Mouse (Mus musculus): Measurements from ENCODE around the gene Selenos.

- TF ChIP-seq CTCF (IDR thresholded peaks at IDR 0.05; ENCODE audit: low read depth), result no peak
- no peak for TF ChIP-seq EP300 (IDR thresholded peaks at IDR 0.05; ENCODE audit: low read depth)
Measured at GRCm38 (mm10) chr7:66046921-66047918, 32.2 kb upstream of the Selenos start.

Measured in liver, postnatal 0 days (tissue).